Mouse (Mus musculus) gastrocnemius, postnatal 10 days (tissue): ENCODE measurements around the gene Tma7. TPM values are rescaled to one million over a fixed set of nuclear protein-coding genes. Genes with fewer than 3 reads are reported as not detected.
A peak's percentile ranks its signal among the peaks of the same experiment; 100 is the strongest.

Experiments used
- DNase-seq: peaks from one replicate; pipeline ENCODE4 v3.0.0; 2021; ENCODE audit warnings: mixed read lengths
- total RNA-seq, 2 experiments: library from RNA; stranded (reverse); gene quantifications; 2 replicates each; pipeline ENCODE4 v1.2.3; 2021

Gene Tma7
- total RNA-seq, 2 experiments from 2014 or later, result 213 to 219 TPM

- no peak for DNase-seq
Measured at GRCm38 (mm10) chr9:109040216-109040615, 42.2 kb downstream of the Tma7 start.

DNA sequence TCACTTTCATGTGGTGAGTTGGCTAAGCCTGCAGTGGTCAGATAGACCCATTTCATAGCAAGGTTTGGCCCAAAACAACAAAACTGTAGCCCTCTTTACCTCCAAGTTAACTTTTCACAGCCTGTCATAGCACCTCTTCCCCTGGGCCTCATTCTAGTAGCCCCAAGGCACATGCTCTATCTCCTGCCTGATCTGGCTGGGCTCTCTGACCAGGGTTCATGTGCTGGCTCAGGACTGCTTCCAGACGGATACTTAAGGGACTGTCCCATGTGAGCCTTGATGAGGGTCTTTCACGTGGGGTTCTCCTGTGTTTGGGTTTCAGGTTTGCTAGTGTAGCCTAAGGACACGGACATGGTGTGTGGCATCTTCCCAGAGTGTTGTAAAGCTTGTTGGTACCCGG is 42.7 kb downstream of the Tma7 start:
- no peak for DNase-seq

DNA sequence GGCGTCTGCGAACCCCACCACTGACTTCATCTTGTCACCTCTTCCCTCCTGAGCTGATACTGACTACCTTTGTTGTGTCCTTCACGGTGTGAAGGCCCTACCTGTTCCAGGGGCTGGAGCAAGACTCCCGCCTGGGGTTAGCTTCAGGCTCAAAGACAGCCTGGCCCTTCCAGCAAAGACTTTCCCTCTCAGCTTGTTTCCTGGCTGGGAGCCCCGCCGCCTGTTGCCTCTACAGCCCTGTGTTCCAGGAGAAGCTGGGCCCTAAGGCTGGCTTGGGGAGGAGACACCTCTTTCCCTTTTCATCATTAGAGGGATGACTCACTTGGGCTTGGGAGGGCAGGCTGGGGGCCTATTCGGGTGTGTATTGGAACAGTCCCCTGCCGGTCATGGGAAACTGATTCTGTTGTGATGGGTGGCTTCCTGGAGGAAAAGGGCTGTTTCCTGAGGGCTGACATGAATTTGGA is 43.5 kb downstream of the Tma7 start:
- DNase-seq, result peak; percentile 66

GRCm38 (mm10) chr9:109038086-109038895 is 44.1 kb downstream of the Tma7 start, which contains the start of gene Shisa5:
Shisa5 (plus strand) TSS chr9:109038565.
- DNase-seq, result peak; percentile 83

DNA sequence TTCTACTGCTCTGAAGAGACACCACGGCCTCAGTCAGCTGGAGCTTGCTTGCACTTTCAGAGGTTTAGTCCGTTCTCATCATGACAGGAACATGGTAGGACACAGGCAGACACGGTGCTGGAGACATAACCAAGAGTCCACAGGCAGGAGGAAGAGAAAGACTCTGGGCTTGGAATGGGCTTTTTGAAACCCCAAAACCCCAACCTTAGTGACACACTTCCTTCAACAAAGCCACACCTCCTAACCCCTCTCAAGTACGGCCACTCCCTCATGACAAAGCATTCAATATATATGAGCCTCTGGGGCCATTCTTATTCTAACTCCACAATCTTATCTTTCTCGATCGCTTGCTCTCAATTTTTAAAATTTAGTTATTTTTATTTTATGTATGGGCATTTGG is 50.0 kb downstream of the Tma7 start:
- no peak for DNase-seq

DNA sequence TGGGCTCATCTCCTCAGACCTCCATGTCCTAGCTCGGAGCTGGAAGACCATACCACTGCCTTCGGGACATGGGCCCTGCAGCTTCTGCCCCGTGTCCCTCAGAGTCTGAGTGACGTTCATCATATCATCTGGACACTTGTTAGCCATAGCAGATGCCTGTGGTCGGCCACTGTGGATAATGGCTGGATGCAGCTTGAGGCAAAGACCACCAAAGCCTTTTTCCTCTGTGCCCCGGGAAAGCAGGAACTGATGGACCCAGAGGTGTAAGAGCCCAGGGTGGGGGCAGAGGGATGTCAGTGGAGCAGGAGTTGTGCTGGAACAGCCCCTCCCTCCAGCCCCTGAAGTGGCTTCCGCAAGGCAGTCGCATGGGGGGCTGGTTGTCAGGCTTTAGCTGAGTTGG is 50.7 kb downstream of the Tma7 start:
- DNase-seq, result no peak

DNA sequence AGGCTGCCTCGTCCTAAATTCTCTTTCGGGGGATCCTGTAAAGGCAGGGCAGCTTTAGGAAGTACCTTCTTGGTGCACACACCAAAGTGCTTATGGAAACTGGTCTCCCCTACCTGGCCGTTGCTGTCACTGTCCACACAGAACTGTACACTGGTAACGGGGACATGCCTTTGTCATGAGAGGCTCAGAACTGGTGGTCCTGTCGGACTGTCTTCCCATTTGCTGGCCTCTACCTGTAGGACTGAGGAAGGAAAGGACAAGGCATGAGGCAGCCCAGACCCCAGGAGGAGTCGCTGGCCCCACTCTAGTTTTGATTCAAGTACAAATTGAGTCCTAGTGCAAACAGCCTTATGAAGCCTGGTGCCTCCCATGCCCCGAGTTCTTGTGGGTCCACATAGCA is 51.4 kb downstream of the Tma7 start:
- no peak for DNase-seq

GRCm38 (mm10) chr9:109030312-109030711 is 52.1 kb downstream of the Tma7 start:
- DNase-seq, result no peak

GRCm38 (mm10) chr9:109028919-109029318 is 53.5 kb downstream of the Tma7 start:
- no peak for DNase-seq

GRCm38 (mm10) chr9:109028421-109028820 is 54.0 kb downstream of the Tma7 start:
- DNase-seq, result peak; percentile 1

DNA sequence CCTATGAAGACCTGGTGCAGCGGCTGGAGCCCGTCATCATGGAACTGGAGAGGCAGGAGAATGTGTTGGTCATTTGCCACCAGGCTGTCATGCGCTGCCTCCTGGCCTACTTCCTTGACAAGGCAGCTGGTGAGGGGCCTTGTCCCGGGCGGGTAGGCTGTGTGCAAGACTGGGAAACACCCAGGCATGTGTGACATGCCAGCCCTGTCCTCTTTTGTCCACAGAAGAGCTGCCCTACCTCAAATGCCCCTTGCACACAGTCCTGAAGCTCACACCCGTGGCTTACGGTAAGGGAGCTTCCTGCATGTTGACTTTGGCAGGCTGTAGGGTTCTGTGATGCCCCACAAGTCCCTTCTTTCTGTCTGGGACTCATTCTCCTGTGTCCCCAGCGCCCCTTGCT is 54.9 kb downstream of the Tma7 start:
- peak; percentile 25 for DNase-seq

Other genes with a start within 250 kb of the Tma7 start
- gene Slc26a6, start 229.3 kb downstream of the Tma7 start, total RNA-seq, result 10 to 100 TPM; 10.8 to 12.9 TPM
- gene Tmem89, start 168.0 kb downstream of the Tma7 start, total RNA-seq, result not detected
- gene Uqcrc1, start 146.0 kb downstream of the Tma7 start, total RNA-seq, result 100 to 1,000 TPM; 676 to 836 TPM
- 1 to 10 TPM; 5.4 to 6.9 TPM for gene Col7a1, start 129.0 kb downstream of the Tma7 start, total RNA-seq
- gene Ucn2, start 96.6 kb downstream of the Tma7 start, total RNA-seq, result 1 to 10 TPM in 1 of 2 experiments, under 1 TPM in 1; 0.82 to 1.2 TPM
- gene Pfkfb4, start 90.8 kb downstream of the Tma7 start, total RNA-seq, result 10 to 100 TPM; 26.9 TPM
- gene Shisa5, start 44.0 kb downstream of the Tma7 start, total RNA-seq, result 10 to 100 TPM; 30.9 to 39.2 TPM
- gene Trex1, start 22.9 kb downstream of the Tma7 start, total RNA-seq, result 10 to 100 TPM; 10.8 to 11.4 TPM
- 10 to 100 TPM in 1 of 2 experiments, 1 to 10 TPM in 1; 7.6 to 11.6 TPM for gene Atrip, start 8.5 kb downstream of the Tma7 start, total RNA-seq
- 1 to 10 TPM; 7.1 to 7.6 TPM for gene Ccdc51, start 94 bp downstream of the Tma7 start, total RNA-seq
- 1 to 10 TPM; 3.5 to 6.2 TPM for gene Plxnb1, start 12.8 kb upstream of the Tma7 start, total RNA-seq
- not detected for gene Fbxw21, start 79.5 kb upstream of the Tma7 start, total RNA-seq
- not detected for gene Fbxw13, start 113.4 kb upstream of the Tma7 start, total RNA-seq
- gene Fbxw20, start 152.2 kb upstream of the Tma7 start, total RNA-seq, result not detected
- not detected for gene Fbxw14, start 205.1 kb upstream of the Tma7 start, total RNA-seq